Mouse (Mus musculus): ENCODE data around the gene Pi4k2b.

DNA sequence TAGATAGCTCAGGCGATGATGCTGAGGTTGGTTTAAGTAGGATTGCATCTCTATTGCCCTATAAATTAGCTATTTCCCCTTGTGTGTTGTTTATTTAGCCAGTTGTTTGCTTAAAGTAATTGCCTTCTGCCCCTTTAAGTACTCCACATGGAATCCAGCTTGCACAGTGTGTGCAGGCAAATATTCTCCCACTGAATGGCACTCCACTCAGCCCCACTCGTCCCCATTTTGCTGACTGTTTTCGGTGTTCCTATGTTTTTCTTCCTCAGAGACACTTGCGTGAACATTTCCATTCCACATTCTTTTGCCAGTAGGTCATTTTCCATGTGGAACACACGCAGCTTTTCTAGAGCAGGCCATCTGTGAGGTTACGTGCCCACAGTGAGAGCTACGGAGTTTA is 21.2 kb downstream of the Pi4k2b start:
- TF ChIP-seq TCF12 (IDR thresholded peaks at IDR 0.05; ENCODE audit: insufficient read depth, poor library complexity, severe bottlenecking) (no peak), USF1 (IDR thresholded peaks at IDR 0.05; ENCODE audit: low read depth) (no peak), POLR2A (IDR thresholded peaks at IDR 0.05; ENCODE audit: insufficient read length, low read depth) (no peak), REST (IDR thresholded peaks at IDR 0.05; ENCODE audit: insufficient read depth, insufficient read length) (no peak)
